Mouse (Mus musculus) large intestine, adult 2 months (tissue): ENCODE results near the gene 3830406C13Rik. TPM values are rescaled to one million over a fixed set of nuclear protein-coding genes. Genes with fewer than 3 reads are reported as not detected.

Experiments
- DNase-seq: peaks from one replicate; pipeline ENCODE4 v3.0.0-alpha.2; 2012; ENCODE audit warnings: low read depth, low spot score
- WGBS: fragments of 180-500 bp; shearing (Covaris S2); methylation state at CpG from one replicate; pipeline ENCODE4 v1.1.7; 2018; 5-methylcytosine and 5-hydroxymethylcytosine counted together
- polyA plus RNA-seq: library from polyadenylated mRNA; depleted of rRNA; stranded (reverse); fragments of >200 nt; gene quantifications from 2 replicates; pipeline ENCODE4 v1.2.3, GENCODE M21; 2012; rRNA removed

3830406C13Rik gene
- polyA plus RNA-seq, 1 experiment = 9.1 TPM

GRCm38 (mm10) chr14:12341789-12342457 lies 58.0 kb downstream of the 3830406C13Rik start:
- DNase-seq = no peak
- WGBS = 8% methylated on average over 24 of the region's 24 CpGs

GRCm38 (mm10) chr14:12342458-12343131 lies 58.6 kb downstream of the 3830406C13Rik start:
- WGBS = 8% methylated on average over 23 of the region's 23 CpGs
- no peak for DNase-seq

- no peak for DNase-seq
- 4% methylated on average over 20 of the region's 20 CpGs for WGBS
Measured at GRCm38 (mm10) chr14:12343451-12343941, 59.5 kb downstream of the 3830406C13Rik start.

GRCm38 (mm10) chr14:12344061-12344745 lies 60.2 kb downstream of the 3830406C13Rik start:
- 6% methylated on average over 24 of the region's 24 CpGs for WGBS
- no peak for DNase-seq

- WGBS = 2% methylated on average over 39 of the region's 39 CpGs
- DNase-seq = no peak
Measured at GRCm38 (mm10) chr14:12344746-12345240, 60.8 kb downstream of the 3830406C13Rik start.

DNA sequence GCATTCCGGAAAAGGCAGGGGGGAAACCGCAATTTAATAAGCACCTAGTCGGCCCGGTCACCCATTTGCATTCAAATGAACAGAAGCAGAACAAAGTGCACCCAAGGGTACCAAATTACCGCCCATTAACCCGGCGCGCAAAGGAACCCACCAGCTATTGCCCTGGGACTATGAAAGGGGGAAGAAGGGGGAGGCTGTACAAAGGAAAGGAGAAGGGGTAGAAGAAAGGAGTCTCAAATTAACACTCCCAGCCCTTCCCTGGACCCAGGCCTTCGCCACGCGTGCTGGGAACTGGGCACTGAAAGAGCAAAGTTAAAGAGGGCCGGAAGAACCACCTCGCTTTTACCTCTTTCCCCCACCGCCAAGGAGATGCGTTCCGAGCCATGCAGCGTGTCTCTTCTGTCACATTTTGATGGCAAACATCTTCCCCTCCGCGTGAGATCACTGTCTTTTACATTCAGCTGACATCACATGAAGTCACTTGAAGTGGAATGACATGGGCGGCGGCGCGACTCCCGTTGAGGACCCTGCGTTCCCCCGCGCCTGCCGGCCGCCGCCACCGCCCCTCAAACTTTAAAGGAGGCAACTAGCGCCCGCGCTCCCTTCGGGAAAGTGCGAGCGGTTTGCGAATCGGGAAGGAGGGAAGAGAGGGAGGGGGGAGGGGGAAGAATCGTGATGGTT lies 61.4 kb downstream of the 3830406C13Rik start:
- 2% methylated on average over 40 of the region's 40 CpGs for WGBS
- no peak for DNase-seq

GRCm38 (mm10) chr14:12346011-12346864 lies 62.3 kb downstream of the 3830406C13Rik start:
- DNase-seq = no peak
- 3% methylated on average over 50 of the region's 50 CpGs for WGBS

GRCm38 (mm10) chr14:12346865-12347600 lies 63.1 kb downstream of the 3830406C13Rik start:
- 5% methylated on average over 26 of the region's 26 CpGs for WGBS

DNA sequence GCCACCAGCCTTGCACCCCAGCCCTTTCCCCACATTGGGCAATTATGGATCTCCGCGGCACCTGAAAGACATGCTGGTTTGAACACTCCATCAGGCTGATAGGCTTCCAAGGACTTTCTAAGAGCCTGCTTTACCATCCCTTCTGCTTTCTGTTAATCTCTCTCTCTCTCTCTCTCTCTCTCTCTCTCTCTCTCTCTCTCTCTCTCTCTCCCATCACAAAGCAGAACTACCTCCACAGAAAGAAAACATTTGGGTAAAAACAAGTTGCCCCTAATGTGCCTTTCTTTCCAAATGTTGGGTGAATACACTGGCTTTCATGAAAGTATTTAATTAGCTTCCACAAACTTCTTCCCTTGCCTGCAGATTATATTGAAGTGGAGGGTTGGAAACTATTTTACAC lies 64.1 kb downstream of the 3830406C13Rik start, which contains the start of gene Fezf2:
Fezf2 (minus strand) TSS at position 101 of the 400 bp plus-strand sequence.
- WGBS = 4% methylated on average over 2 of the region's 2 CpGs
- DNase-seq = no peak

More at GRCm38 (mm10) chr14:12346865-12347600, 63.1 kb downstream of the 3830406C13Rik start:
- no peak for DNase-seq

DNA sequence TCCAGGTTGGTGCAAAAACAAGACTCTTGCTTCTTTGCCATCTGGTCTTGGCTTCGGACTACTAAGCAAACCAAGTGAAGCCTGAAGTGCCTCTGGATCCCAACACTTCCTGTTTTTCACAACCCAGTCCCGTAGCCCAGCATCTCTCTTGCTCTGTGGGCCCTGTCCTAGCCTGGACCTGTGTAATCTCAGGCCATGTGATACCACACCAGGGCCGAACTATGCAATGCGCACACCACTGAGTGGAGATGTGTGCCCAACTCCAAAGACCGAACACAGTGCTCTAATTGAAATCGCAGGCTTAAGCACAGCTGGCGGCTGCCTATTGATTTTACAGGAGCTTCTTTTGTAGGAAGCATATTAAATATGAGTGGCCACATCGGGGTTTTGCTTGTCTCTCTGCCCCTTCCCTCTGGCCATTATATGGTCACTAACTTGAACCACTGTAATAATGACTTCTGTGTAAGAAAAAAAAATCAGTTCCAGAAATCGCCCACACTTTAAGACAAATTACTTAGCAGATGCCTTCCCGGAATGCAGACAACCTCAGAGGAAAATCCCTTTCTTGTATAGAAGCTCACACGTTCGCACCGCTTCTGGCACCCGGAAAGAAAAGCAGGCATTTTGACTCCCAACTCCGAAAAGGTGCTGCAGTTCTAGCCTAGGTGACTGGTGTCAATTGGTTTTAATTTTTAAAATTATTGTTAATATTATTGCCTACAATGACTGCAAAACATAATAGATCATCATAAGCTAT lies 65.5 kb downstream of the 3830406C13Rik start:
- WGBS = 15% methylated on average over 15 of the region's 15 CpGs
- no peak for DNase-seq

DNA sequence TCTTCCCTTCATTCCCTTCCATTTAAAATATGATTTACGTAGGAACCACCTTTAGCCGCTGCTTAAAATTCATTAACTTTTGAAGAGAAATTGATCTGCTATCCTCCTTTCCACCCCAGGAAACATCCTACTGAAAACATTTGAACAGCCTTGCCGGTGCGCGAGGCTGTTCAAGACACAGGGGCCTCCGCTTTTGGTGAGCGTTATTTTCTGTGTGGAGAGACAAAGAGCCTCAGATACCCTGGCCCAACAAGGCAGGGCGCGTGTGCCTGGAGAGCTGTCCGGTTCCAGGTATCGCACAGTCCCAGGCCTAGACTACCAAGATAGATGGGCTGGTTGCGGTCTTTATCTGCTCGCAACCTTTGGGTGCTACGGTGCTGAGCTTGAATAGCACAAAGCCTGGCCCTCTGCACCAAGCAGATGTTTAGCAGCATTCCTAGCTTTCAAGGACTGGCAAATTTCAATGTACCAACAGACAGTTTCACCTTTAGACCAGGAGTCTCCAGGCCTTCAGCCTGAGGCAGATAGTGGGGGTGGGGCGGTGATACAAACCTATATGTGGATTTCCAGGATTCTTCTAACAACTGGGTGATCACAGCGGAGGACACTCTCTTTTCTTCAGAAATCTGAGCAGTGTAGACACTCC lies 66.4 kb downstream of the 3830406C13Rik start:
- 12% methylated on average over 16 of the region's 16 CpGs for WGBS
- no peak for DNase-seq

Other genes starting within 250 kb of the 3830406C13Rik start
- gene Gm49355, start 197 bp upstream of the 3830406C13Rik start, polyA plus RNA-seq = 0.04 TPM in 2 replicates
- not detected in 2 replicates for gene Fezf2, start 64.0 kb downstream of the 3830406C13Rik start, polyA plus RNA-seq